Mouse (Mus musculus) megakaryocyte progenitor cell, adult 5-6 weeks (primary cell): ENCODE data around the gene Ap3b1. TPM values are rescaled to one million over a fixed set of nuclear protein-coding genes. Genes with fewer than 3 reads are reported as not detected.

Experiments used
- ATAC-seq: replicated peaks from 2 replicates; pipeline ENCODE4 v1.8.0; 2016; ENCODE audit warnings: mild to moderate bottlenecking, moderate TSS enrichment, inconsistent platforms; ENCODE audit not compliant: poor library complexity
- total RNA-seq, 2 experiments: library from RNA; stranded (forward) in 1 of 2; stranded (reverse) in 1 of 2; fragments of 157-497, 149-512 nt in 1 of 2; fragments of 200-1000 nt in 1 of 2; gene quantifications; 2 replicates each; pipeline versions ENCODE4 v1.2.3 to v1.2.4; 2015 to 2017

Gene Ap3b1
- total RNA-seq, 2 experiments from 2014 or later, result 53.4 to 81.8 TPM

- ATAC-seq, result peak; percentile 77
These were observed 90.8 kb downstream of the Ap3b1 start for GRCm38 (mm10) chr13:94449593-94449992.

GRCm38 (mm10) chr13:94451229-94451628 is 92.5 kb downstream of the Ap3b1 start:
- ATAC-seq, result peak; percentile 89

GRCm38 (mm10) chr13:94454131-94454530 is 95.4 kb downstream of the Ap3b1 start:
- no peak for ATAC-seq

GRCm38 (mm10) chr13:94459143-94459542 is 100.4 kb downstream of the Ap3b1 start:
- no peak for ATAC-seq

GRCm38 (mm10) chr13:94464221-94464620 is 105.5 kb downstream of the Ap3b1 start:
- 0 out of 2 replicates have a peak, but pooled peaks have one; percentile 31 for ATAC-seq

- ATAC-seq, result no peak
These were observed 109.8 kb downstream of the Ap3b1 start for GRCm38 (mm10) chr13:94468551-94468950.

- ATAC-seq, result no peak
These were observed 112.4 kb downstream of the Ap3b1 start for GRCm38 (mm10) chr13:94471009-94471672.

- peak; percentile 93 for ATAC-seq
These were observed 117.4 kb downstream of the Ap3b1 start for GRCm38 (mm10) chr13:94476208-94476607.

GRCm38 (mm10) chr13:94480256-94480655 is 121.5 kb downstream of the Ap3b1 start:
- no peak for ATAC-seq

- ATAC-seq, result no peak
These were observed 131.9 kb downstream of the Ap3b1 start for GRCm38 (mm10) chr13:94490684-94491083.

GRCm38 (mm10) chr13:94491159-94491558 is 132.4 kb downstream of the Ap3b1 start:
- ATAC-seq, result no peak

GRCm38 (mm10) chr13:94497521-94497920 is 138.8 kb downstream of the Ap3b1 start:
- no peak for ATAC-seq

- no peak for ATAC-seq
These were observed 147.7 kb downstream of the Ap3b1 start for GRCm38 (mm10) chr13:94506411-94506810.

GRCm38 (mm10) chr13:94508344-94508743 is 149.6 kb downstream of the Ap3b1 start:
- no peak for ATAC-seq

- ATAC-seq, result peak; percentile 85
These were observed 154.5 kb downstream of the Ap3b1 start for GRCm38 (mm10) chr13:94513157-94513767.

- peak; percentile 24; the same call in 1 of the 2 replicates for ATAC-seq
These were observed 155.1 kb downstream of the Ap3b1 start for GRCm38 (mm10) chr13:94513898-94514297.

GRCm38 (mm10) chr13:94514992-94515391 is 156.2 kb downstream of the Ap3b1 start:
- peak; percentile 38; the same call in 1 of the 2 replicates for ATAC-seq

GRCm38 (mm10) chr13:94516532-94516931 is 157.8 kb downstream of the Ap3b1 start:
- no peak for ATAC-seq

- ATAC-seq, result no peak
These were observed 159.4 kb downstream of the Ap3b1 start for GRCm38 (mm10) chr13:94518176-94518575.

GRCm38 (mm10) chr13:94519276-94519675 is 160.5 kb downstream of the Ap3b1 start:
- no peak for ATAC-seq

GRCm38 (mm10) chr13:94523213-94523612 is 164.5 kb downstream of the Ap3b1 start:
- ATAC-seq, result peak; percentile 76

GRCm38 (mm10) chr13:94524669-94525238 is 166.0 kb downstream of the Ap3b1 start:
- peak; percentile 78 for ATAC-seq
